Mouse (Mus musculus) intestine, postnatal 0 days (tissue): ENCODE results near the gene Traf1. TPM values are rescaled to one million over a fixed set of nuclear protein-coding genes. Genes with fewer than 3 reads are reported as not detected.

Experiments used
- ATAC-seq: fragments of 200-750 bp; cut with Nextera tagmentation; 2 replicates; pipeline ENCODE4 v1.8.0; 2017; ENCODE audit warnings: mild to moderate bottlenecking, moderate TSS enrichment, moderate library complexity
- H3K27ac ChIP-seq: fragments of 300-500 bp; sonication (generic); 2 replicates; pipeline ENCODE4 v1.5.1; 2014; ENCODE audit warnings: mild to moderate bottlenecking, low read depth, low read length, moderate library complexity
- H3K27me3 ChIP-seq: fragments of 300-500 bp; sonication (generic); replicated peaks from 2 replicates; pipeline ENCODE4 v1.6.1; 2014; ENCODE audit warnings: low read length, mixed read lengths; ENCODE audit not compliant: control insufficient read depth, insufficient read depth
- H3K36me3 ChIP-seq: fragments of 300-500 bp; sonication (generic); 2 replicates; pipeline ENCODE4 v1.6.1; 2014; ENCODE audit warnings: mild to moderate bottlenecking, moderate library complexity; ENCODE audit not compliant: control insufficient read depth, insufficient read depth
- H3K4me1 ChIP-seq: fragments of 300-500 bp; sonication (generic); replicated peaks from 2 replicates; pipeline ENCODE4 v1.6.1; 2014; ENCODE audit warnings: antibody characterized with exemption, low read length, mixed read lengths; ENCODE audit not compliant: control insufficient read depth, insufficient read depth
- H3K4me2 ChIP-seq: fragments of 300-500 bp; sonication (generic); replicated peaks from 2 replicates; pipeline ENCODE4 v1.6.1; 2014; ENCODE audit warnings: low read depth, mild to moderate bottlenecking, moderate library complexity
- H3K4me3 ChIP-seq: fragments of 300-500 bp; sonication (generic); 2 replicates; pipeline ENCODE4 v1.5.1; 2014; ENCODE audit warnings: low read depth, low read length
- H3K9ac ChIP-seq: fragments of 300-500 bp; sonication (generic); 2 replicates; pipeline ENCODE4 v1.6.1; 2014; ENCODE audit warnings: mild to moderate bottlenecking, low read depth, low read length
- H3K9me3 ChIP-seq: fragments of 300-500 bp; sonication (generic); 2 replicates; pipeline ENCODE4 v1.6.1; 2016; ENCODE audit warnings: mixed run types; ENCODE audit not compliant: control insufficient read depth
- CTCF ChIP-seq: sonication (generic); IDR thresholded peaks from 2 replicates; pipeline ENCODE4 v1.5.1; 2016; ENCODE audit warnings: low read depth, mild to moderate bottlenecking, control low read depth, antibody characterized with exemption, moderate library complexity
- WGBS: fragments of 180-500 bp; shearing (Covaris S2); extraction: QIAGEN DNeasy Blood & Tissue Kit; methylation state at CpG from one replicate; pipeline ENCODE4 v1.1.7; 2014; 5-methylcytosine and 5-hydroxymethylcytosine counted together
- polyA plus RNA-seq: library from polyadenylated mRNA; unstranded; fragments of >200 nt; fragmentation: Nextera tagmentation; extraction: Ambion mirVana; gene quantifications from 2 replicates; pipeline ENCODE4 v1.2.1, GENCODE M21; 2015

Traf1 gene
- polyA plus RNA-seq, 1 experiment from 2014 or later, result 1.1 TPM

DNA sequence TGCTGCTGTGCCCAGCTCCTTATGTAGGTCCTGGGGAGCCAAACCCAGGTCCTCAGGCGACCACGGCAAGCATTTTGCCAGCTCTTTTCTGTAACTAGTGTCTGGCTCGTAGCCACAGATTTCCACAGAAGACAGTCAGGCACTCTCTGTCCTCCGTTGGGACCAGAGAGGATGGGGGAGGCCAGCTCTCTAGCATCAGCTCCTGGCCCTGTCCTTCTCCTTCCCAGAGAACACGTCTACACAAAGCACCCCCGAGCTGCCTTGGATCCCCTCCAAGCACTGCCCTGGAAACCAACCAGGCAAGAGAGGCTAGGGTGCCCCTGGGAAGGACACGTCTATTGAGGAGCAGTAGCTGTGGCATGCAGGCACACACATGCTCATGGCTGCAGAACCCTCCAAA is 7.6 kb upstream of the Traf1 start:
- H3K27me3 ChIP-seq, result no peaks in the 10 kb centered on the region
- H3K27ac ChIP-seq, result no peak overlapping the region
- no peak for ATAC-seq
- no peak overlapping the region for H3K4me3 ChIP-seq
- WGBS, result 74% methylated on average over 7 of the region's 7 CpGs
- H3K4me2 ChIP-seq, result no peak overlapping the region
- H3K9me3 ChIP-seq, result no peaks in the 10 kb centered on the region
- no peak for TF ChIP-seq CTCF
- H3K4me1 ChIP-seq, result peaks cover 6% of the 10 kb centered on the region; the same call in 1 of the 2 replicates
- no peaks in the 10 kb centered on the region for H3K36me3 ChIP-seq
- H3K9ac ChIP-seq, result no peak overlapping the region

GRCm38 (mm10) chr2:34966243-34966934 is 4.8 kb upstream of the Traf1 start:
- Histone ChIP-seq H3K36me3 (no peaks in the 10 kb centered on the region), H3K9me3 (no peaks in the 10 kb centered on the region), H3K27ac (no peak overlapping the region), H3K4me1 (peaks cover 6% of the 10 kb centered on the region; the same call in 1 of the 2 replicates), H3K4me3 (no peak overlapping the region), H3K27me3 (no peaks in the 10 kb centered on the region), H3K4me2 (no peak overlapping the region), H3K9ac (no peak overlapping the region)
- WGBS, result 91% methylated on average over 8 of the region's 8 CpGs
- TF ChIP-seq CTCF, result no peak
- no peak for ATAC-seq

DNA sequence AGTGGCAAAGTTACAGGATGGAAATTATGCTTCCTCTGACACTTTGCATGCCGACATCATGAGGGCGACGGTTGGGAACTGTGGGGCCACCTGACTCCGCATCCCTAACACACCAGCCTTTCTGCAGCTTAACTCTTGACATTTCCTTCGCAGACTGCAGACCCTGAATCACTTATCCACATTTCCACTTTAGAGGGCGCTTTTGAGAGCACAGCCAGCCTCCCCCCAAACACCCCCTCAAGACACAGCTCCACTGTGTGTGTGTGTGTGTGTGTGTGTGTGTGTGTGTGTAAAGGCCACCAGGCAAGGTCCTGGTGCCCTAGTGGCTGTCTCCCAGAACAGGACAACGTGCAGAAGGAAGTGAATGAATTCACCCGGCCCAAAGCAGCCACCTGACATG is 4.2 kb upstream of the Traf1 start:
- Histone ChIP-seq H3K4me3 (no peak overlapping the region), H3K36me3 (no peaks in the 10 kb centered on the region), H3K4me2 (0 out of 2 replicates have a peak overlapping the region, but pooled peaks have one; percentile 27), H3K27me3 (no peaks in the 10 kb centered on the region), H3K9me3 (no peaks in the 10 kb centered on the region), H3K4me1 (peaks cover 6% of the 10 kb centered on the region; the same call in 1 of the 2 replicates), H3K9ac (no peak overlapping the region), H3K27ac (no peak overlapping the region)
- peak; percentile 22 for TF ChIP-seq CTCF
- WGBS, result 84% methylated on average over 8 of the region's 8 CpGs
- ATAC-seq, result no peak

GRCm38 (mm10) chr2:34965293-34965692 is 3.7 kb upstream of the Traf1 start:
- ATAC-seq, result peak; percentile 77
- 35% methylated on average over 9 of the region's 9 CpGs for whole genome bisulfite sequencing
- Histone ChIP-seq H3K27me3 (no peaks in the 10 kb centered on the region), H3K27ac (no peak overlapping the region), H3K4me2 (0 out of 2 replicates have a peak overlapping the region, but pooled peaks have one; percentile 27), H3K4me1 (peaks cover 6% of the 10 kb centered on the region; the same call in 1 of the 2 replicates), H3K9me3 (no peaks in the 10 kb centered on the region), H3K4me3 (no peak overlapping the region), H3K9ac (no peak overlapping the region), H3K36me3 (no peaks in the 10 kb centered on the region)
- no peak for TF ChIP-seq CTCF

GRCm38 (mm10) chr2:34964651-34965050 is 3.1 kb upstream of the Traf1 start:
- 76% methylated on average over 9 of the region's 9 CpGs for WGBS
- H3K4me1 ChIP-seq, result peaks cover 6% of the 10 kb centered on the region; the same call in 1 of the 2 replicates
- no peak overlapping the region for H3K4me2 ChIP-seq
- no peak overlapping the region for H3K4me3 ChIP-seq
- ATAC-seq, result no peak
- no peak overlapping the region for H3K27ac ChIP-seq
- H3K9ac ChIP-seq, result no peak overlapping the region
- no peaks in the 10 kb centered on the region for H3K36me3 ChIP-seq
- no peak for TF ChIP-seq CTCF
- H3K9me3 ChIP-seq, result no peaks in the 10 kb centered on the region
- no peaks in the 10 kb centered on the region for H3K27me3 ChIP-seq

- Histone ChIP-seq H3K36me3 (no peaks in the 10 kb centered on the region), H3K27me3 (no peaks in the 10 kb centered on the region), H3K9me3 (no peaks in the 10 kb centered on the region), H3K27ac (no peak overlapping the region), H3K4me1 (peaks cover 6% of the 10 kb centered on the region; the same call in 1 of the 2 replicates), H3K9ac (no peak overlapping the region), H3K4me3 (no peak overlapping the region), H3K4me2 (no peak overlapping the region)
- TF ChIP-seq CTCF, result no peak
- ATAC-seq, result no peak
- 86% methylated on average over 6 of the region's 6 CpGs for WGBS
These were observed 2.7 kb upstream of the Traf1 start for GRCm38 (mm10) chr2:34964230-34964629.
